Mouse (Mus musculus) cerebral cortex, adult 2 months (tissue): Measurements from ENCODE around the gene Klri2.

Experiments used
- WGBS: fragments of 180-500 bp; shearing (Covaris S2); methylation state at CpG from one replicate; pipeline ENCODE4 v1.1.7; 2018; 5-methylcytosine and 5-hydroxymethylcytosine counted together

The Klri2 gene

DNA sequence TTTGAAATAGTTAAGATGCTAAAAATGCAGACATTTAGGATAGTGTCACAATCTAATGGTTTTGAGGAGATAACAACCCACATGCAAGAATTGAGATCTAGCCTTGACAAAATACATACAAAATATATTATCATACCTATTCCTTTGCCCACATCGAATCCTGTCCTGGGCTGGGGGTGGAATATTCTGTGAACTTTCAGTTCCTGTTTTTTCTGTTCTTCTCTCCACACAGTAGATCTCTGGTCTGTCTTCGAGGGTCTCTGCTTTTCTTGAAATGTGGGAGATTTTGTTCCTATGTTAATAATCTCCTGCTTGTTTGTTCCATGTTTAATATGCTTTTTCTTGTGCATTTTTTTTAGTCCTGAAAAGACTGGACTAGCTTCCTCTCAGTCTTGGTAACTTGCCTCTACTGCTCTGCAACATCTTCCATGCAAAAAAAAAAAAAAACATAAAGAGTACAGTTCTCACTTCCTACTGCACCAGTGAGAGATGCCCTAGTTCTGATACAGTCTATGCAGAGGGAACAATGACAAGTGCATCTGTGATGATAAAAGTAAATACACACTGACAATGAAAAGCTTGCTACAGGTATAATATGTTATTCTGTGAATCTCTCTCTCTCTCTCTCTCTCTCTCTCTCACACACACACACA is at the start of gene Klri2:
TSS of gene Klri2 (minus strand) at position 416 of the 653 bp plus-strand sequence.
- WGBS: 55% methylated on average over 2 of the region's 2 CpGs

DNA sequence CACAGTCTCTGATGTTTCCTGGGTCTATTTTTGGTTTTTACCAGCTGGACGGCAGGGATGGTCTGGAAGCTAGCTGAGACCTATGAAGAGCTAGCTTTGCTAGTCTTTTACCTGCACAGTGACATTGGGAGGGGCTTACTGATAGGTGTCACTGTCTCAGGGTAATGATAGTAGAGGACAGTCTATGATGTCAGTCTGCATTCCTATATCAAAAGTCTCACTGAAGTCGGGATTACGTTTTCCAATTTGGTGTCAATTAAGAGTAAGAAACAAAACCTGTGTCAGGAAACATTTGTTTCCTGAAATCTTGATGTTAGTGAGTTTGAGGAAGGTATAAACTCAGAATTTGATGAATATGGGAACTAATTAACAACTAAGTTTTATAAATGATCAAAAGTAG is 43.9 kb upstream of the Klri2 start, which contains the start of gene Gm156:
TSS of gene Gm156 (minus strand) at position 101 of the 400 bp plus-strand sequence.
- 88% methylated on average over 3 of the region's 3 CpGs for WGBS

DNA sequence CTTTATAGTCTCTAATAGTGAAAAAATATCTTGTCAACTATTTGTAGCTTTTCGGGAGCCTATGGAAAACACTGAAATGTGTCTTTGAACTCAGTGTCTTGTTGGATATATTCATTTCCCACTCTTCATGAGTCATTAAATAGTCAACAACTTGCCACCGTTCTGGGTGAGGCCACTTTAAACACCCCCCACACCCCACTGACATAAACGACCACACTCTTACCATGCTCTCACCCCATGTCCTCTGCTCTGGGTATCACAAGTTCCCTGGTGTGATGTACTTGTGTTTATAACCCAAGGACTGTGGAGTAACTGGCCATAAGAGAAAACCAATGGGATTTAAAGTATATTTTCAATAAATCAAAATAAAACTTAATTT is 7.4 kb upstream of the Klri2 start:
- 76% methylated on average over 3 of the region's 3 CpGs for WGBS

DNA sequence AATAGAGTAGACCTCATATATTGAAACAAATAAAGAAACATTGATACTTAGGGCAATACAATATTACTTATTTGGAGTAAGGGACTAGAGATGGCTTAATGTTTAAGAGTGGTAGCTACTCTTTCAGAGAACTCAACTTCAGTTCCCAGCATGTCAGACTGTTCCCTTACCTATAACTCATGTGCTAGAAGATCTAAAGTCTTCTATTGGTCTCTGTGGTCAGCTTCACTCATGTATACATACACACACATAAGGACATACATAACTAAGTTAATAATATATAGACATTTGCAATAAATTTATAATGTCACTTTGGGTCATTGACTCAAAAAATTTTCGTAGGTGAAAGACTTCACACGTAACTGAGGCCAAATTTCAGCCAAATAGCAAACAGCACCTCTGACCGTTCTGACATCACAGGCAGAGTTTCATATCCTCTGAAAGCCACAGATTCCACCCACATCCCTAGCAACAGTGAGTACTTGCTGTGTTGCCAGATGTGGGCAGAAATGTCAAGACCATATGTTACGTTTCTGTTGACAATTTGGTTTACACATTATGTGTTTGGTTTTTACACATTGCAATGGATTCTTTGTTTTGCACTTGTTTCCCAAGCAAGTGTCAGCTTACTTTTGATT is 6.9 kb upstream of the Klri2 start:
- 80% methylated on average over 4 of the region's 4 CpGs for WGBS

DNA sequence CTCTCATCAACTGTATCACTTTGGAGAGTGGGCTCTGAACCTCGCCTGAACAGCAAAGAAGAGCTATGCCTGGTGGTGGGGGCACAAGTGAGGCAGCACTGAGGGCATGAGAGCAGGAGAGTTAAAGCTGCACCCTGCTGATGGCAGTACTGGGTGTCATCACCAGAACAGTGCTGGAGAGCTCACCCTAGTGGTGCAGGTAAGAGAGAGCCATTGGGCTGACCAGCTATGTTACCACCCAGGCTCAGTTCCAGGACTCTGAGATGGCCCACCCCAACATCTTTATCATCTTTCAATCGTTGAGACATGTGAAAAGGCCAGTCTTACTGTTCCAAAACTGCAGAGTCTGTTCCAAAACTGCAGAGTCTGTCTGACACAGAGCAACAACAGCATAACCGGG is 5.9 kb upstream of the Klri2 start:
- WGBS: 63% methylated on average over 3 of the region's 3 CpGs

DNA sequence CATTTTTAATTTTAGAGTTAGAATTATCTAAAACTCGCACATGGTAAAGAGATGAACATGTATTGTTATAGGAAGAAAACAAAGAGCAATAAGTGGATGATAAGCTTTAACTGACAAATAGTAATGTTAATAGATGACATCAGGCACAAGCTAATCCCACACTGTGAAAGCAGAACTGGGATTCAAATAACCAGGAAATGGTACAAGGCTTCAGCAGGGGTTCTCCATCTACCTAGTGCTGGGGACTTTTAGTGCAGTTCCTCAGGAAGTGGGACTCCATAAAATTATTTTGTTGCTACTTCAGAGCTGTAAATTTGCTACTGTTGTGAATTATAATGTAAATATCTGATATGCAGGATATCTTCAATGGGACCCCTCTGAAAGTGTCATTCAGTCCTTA is 13.0 kb downstream of the Klri2 start:
- WGBS: 84% methylated on average over 1 of the region's 1 CpGs

DNA sequence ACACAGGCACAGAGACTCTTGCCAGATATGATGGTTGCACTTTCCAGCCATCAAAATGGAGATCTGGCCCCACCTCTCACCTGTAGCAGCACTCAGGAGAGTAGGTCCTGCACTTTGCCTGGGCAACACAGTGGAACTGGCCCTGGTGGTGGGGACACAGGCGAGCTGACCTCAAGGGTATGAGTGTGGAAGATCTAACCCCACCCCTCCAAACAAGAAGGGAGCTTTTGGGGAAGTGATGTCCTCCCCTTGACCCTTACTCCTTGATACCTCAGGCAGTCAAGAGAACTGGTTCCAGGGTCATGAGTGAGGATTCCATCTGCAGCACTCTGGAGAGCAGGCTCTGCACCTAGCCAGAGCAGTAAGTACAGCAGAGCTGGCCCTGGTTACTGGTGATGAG is 18.9 kb downstream of the Klri2 start:
- 72% methylated on average over 1 of the region's 1 CpGs for WGBS

DNA sequence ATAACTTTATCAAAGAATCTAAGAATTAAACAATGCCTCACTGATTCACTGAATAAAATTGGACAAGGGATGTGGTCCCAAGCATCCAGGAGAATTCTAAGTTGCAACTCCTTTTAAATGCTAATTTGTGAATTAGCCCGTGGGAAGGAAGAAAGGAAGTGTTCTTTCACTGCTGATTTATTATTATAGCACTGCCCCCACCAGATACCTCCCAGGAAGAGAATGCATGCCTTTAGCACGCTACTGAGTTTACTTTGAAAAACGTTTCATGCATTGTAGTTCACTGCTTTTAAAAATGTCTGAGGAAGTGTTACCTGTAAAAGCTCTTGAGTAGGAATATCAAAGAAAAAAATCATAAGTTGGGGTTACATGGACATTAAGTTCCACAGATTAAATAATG is 19.8 kb downstream of the Klri2 start:
- 22% methylated on average over 3 of the region's 3 CpGs for WGBS

DNA sequence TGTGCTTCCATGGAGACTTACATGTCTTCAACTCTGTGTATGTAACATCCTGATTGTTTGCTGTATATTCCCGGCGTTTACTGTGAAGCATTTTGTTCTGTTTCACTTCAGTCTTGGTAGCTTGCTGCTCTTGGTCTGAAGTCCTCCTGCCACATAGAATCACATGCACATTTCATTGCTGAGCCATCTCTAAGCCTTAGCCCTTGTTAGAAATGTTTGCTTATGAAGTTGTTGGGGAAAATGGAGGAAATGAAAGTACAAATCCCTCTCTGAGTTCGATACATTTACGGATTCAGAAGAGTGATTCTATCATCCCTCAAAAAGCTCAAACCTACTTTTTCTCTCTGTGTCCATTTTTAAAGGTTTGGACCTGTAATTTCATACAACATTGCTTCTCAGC is 23.3 kb downstream of the Klri2 start, which contains the start of gene Klri1:
TSS of gene Klri1 (minus strand) at position 101 of the 400 bp plus-strand sequence.
- 86% methylated on average over 4 of the region's 4 CpGs for WGBS

DNA sequence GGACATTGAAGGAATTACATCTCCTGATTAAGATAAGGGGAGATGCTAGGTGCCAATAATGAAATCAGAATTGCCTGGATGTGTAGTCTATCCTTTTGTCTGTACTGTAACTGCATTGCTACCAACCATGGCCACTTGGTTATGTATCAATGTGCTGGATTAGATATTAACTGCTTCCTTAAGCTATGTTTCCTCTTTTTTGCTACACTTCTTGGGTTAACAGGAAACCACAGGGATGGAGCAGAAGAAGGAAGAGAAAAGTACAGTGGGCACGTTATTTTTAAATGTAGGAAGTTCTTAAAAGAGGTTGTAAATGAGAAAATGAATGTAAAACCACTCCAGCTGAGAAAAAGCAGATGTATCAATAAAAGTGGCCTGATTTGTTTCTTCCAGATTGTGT is 26.7 kb downstream of the Klri2 start:
- 29% methylated on average over 1 of the region's 1 CpGs for WGBS

DNA sequence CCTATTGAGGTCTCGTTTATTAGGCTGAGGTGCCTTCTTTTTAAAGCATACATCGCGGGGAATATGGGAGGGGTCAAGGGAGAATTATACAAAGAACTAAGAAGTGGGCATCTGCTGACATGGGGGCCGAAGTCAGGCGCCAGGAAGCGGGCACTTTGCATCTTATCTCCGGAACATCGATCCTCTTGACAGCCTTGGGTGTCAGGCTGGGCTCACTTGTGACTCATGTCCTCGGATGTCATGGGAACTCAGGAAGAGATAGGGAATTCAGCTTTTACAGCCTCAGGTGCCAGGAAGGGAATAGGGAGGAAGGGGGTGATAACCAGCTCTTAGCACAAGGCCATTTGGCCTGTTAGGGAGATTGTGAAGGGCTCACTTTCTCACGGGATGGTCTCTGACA is 48.8 kb downstream of the Klri2 start:
- WGBS: 86% methylated on average over 10 of the region's 10 CpGs

DNA sequence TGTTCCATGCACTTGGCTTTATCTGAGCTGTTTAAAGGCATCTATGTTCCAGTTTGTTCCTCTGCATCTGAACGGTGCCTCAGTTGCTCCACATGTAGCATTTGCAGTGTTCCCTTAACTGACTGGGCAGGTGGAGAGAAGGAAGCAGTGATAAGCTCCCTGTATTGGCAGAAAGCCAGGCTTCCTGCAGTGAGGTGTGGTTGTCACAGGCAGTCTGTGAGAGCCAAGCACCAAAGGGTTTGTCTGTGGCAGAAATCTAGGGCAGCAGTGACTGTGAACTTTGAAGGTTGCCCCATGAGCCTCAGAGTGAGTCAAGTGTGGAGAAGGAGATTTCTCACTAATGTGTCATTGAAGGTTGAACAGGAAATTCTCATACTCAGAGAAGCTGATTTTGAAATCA is 59.9 kb downstream of the Klri2 start:
- WGBS: 68% methylated on average over 1 of the region's 1 CpGs
